Mouse (Mus musculus) kidney, embryonic 14.5 days (tissue): ENCODE data around the gene Has3. TPM values are rescaled to one million over a fixed set of nuclear protein-coding genes. Genes with fewer than 3 reads are reported as not detected.

ENCODE experiments used
- ATAC-seq: fragments of 200-750 bp; cut with Nextera tagmentation; 2 replicates; pipeline ENCODE4 v1.8.0; 2017; ENCODE audit warnings: moderate number of reproducible peaks, mild to moderate bottlenecking, moderate TSS enrichment, moderate library complexity; ENCODE audit not compliant: low FRiP score, low TSS enrichment
- H3K27ac ChIP-seq: fragments of 300-500 bp; sonication (generic); 2 replicates; pipeline ENCODE4 v1.5.1; 2014; ENCODE audit warnings: low read depth, mild to moderate bottlenecking, low read length, moderate library complexity, mixed read lengths
- H3K27me3 ChIP-seq: fragments of 300-500 bp; sonication (generic); 2 replicates; pipeline ENCODE4 v1.6.1; 2014; ENCODE audit warnings: mild to moderate bottlenecking, low read length; ENCODE audit not compliant: control insufficient read depth, insufficient read depth
- H3K36me3 ChIP-seq: fragments of 300-500 bp; sonication (generic); 2 replicates; pipeline ENCODE4 v1.6.1; 2014; ENCODE audit warnings: low read length, mixed read lengths; ENCODE audit not compliant: control insufficient read depth, insufficient read depth
- H3K4me1 ChIP-seq: fragments of 300-500 bp; sonication (generic); 2 replicates; pipeline ENCODE4 v1.6.1; 2014; ENCODE audit warnings: low read length, mixed read lengths; ENCODE audit not compliant: control insufficient read depth, insufficient read depth
- H3K4me2 ChIP-seq: fragments of 300-500 bp; sonication (generic); replicated peaks from 2 replicates; pipeline ENCODE4 v1.6.1; 2014; ENCODE audit warnings: low read depth, mild to moderate bottlenecking, low read length
- H3K4me3 ChIP-seq: fragments of 300-500 bp; sonication (generic); 2 replicates; pipeline ENCODE4 v1.5.1; 2014; ENCODE audit warnings: mild to moderate bottlenecking, low read length
- H3K9ac ChIP-seq: fragments of 300-500 bp; sonication (generic); 2 replicates; pipeline ENCODE4 v1.6.1; 2014; ENCODE audit warnings: low read depth, mild to moderate bottlenecking, low read length, moderate library complexity
- H3K9me3 ChIP-seq: fragments of 300-500 bp; sonication (generic); 2 replicates; pipeline ENCODE4 v1.6.1; 2016; ENCODE audit warnings: low read length; ENCODE audit not compliant: control insufficient read depth
- WGBS: fragments of 180-500 bp; shearing (Covaris S2); extraction: QIAGEN DNeasy Blood & Tissue Kit; methylation state at CpG from one replicate; pipeline ENCODE4 v1.1.7; 2014; 5-methylcytosine and 5-hydroxymethylcytosine counted together
- polyA plus RNA-seq: library from polyadenylated mRNA; unstranded; fragments of >200 nt; fragmentation: Nextera tagmentation; extraction: Ambion mirVana; gene quantifications from 2 replicates; pipeline ENCODE4 v1.2.1, GENCODE M21; 2014

Has3 gene
- polyA plus RNA-seq, 1 experiment from 2014 or later, result 1.3 TPM

- peak; percentile 95 for ATAC-seq
Observed at GRCm38 (mm10) chr8:106893481-106894156, 23.6 kb downstream of the Has3 start, which contains the start of gene Utp4. Utp4 (plus strand) TSS chr8:106893636.

DNA sequence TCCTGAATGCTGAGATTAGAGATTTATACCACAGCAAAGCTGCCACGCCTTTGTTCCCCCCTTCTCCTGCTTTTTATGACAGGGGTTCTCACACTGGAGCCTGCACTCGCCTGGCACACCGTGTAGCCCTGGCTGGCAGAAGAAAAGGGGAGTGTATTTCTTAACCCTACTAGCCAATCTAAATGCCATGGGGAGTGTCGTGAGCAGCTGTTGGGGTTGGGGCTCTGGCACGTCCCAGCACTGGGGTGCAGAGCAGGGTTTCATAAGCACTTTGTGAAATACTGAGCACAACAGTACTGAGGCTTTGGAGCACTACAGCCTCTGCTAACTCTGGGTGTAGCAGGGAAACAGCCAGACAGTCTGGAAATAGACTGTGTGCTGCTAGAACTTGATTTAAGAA is 29.4 kb downstream of the Has3 start:
- WGBS, result 82% methylated on average over 5 of the region's 5 CpGs
- Histone ChIP-seq H3K4me3 (no peak overlapping the region), H3K27ac (no peak overlapping the region), H3K9me3 (no peaks in the 10 kb centered on the region), H3K36me3 (peaks cover 83% of the 10 kb centered on the region), H3K9ac (no peak overlapping the region), H3K4me1 (peaks cover 4% of the 10 kb centered on the region; the same call in 1 of the 2 replicates), H3K4me2 (no peak overlapping the region), H3K27me3 (no peaks in the 10 kb centered on the region)
- no peak for ATAC-seq

More at GRCm38 (mm10) chr8:106893481-106894156, 23.6 kb downstream of the Has3 start, which contains the start of gene Utp4:
- no peaks in the 10 kb centered on the region for H3K9me3 ChIP-seq
- H3K27me3 ChIP-seq, result no peaks in the 10 kb centered on the region
- H3K4me3 ChIP-seq, result peak within 1 kb of the TSS; percentile 91
- WGBS, result under 1% methylated on average over 39 of the region's 63 CpGs
- peaks cover 20% of the 10 kb centered on the region for H3K4me1 ChIP-seq
- peak within 1 kb of the TSS; percentile 99 for H3K9ac ChIP-seq
- peak within 1 kb of the TSS; percentile 98 for H3K27ac ChIP-seq
- H3K36me3 ChIP-seq, result peaks cover 30% of the 10 kb centered on the region
- H3K4me2 ChIP-seq, result peak within 1 kb of the TSS; percentile 60

DNA sequence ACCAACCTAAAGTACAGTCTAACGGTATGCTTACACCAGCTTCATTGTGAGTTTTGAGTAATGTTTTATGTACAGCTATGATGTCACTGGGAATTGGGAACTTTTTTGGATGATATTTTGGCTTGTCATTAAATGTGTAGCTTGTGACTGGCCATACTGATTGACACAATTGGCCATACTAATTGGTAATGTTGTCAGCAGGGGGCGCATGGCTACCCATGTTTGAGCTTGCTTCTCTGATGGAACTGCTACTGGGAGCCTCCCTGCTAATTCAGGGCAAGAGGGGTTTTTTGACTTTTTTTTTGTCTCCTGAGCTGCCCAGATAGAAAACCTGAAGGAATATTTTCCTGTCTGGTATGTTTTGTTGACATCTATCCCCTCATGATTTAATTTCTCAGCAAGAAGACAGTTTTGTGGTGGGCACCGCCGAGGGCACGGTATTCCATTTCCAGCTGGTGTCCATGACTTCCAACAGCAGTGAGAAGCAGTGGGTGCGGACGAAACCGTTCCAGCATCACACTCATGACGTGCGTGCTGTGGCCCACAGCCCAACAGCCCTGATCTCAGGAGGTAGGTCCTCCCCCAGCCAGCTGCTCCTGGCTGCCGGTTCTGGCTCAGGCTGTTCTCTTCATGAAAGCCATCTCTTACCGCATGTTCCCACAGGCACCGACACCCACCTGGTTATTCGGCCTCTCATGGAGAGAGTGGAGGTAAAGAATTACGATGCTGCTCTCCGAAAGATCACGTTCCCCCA is 35.9 kb downstream of the Has3 start:
- H3K27ac ChIP-seq, result no peak overlapping the region
- WGBS, result 93% methylated on average over 17 of the region's 17 CpGs
- no peak overlapping the region for H3K4me3 ChIP-seq
- ATAC-seq, result no peak
- H3K27me3 ChIP-seq, result no peaks in the 10 kb centered on the region
- no peak overlapping the region for H3K9ac ChIP-seq
- H3K36me3 ChIP-seq, result peaks cover 81% of the 10 kb centered on the region
- H3K4me2 ChIP-seq, result no peak overlapping the region
- H3K9me3 ChIP-seq, result no peaks in the 10 kb centered on the region
- no peaks in the 10 kb centered on the region for H3K4me1 ChIP-seq

DNA sequence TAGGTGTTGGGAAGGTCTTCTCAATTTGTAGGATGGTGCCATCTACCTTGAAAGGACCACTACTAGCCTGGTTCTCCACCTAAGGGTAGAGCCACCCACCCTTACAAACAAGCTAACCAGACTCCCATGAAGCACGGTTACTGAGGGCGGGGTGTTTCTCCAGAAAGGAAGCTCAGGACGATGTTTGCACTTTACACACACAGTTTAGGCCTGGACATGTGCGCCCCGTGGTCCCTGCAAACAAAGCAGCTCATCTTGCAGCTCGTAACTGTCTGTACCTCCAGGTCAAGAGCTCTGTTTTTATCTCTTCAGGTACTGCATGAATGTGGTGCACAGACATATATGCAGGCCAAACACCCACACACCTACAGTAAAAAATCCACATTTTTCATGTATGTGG is 36.6 kb downstream of the Has3 start:
- H3K4me2 ChIP-seq, result no peak overlapping the region
- H3K4me3 ChIP-seq, result no peak overlapping the region
- H3K9me3 ChIP-seq, result no peaks in the 10 kb centered on the region
- H3K27ac ChIP-seq, result no peak overlapping the region
- WGBS, result 91% methylated on average over 6 of the region's 6 CpGs
- H3K9ac ChIP-seq, result no peak overlapping the region
- peaks cover 80% of the 10 kb centered on the region for H3K36me3 ChIP-seq
- ATAC-seq, result no peak
- no peaks in the 10 kb centered on the region for H3K27me3 ChIP-seq
- no peaks in the 10 kb centered on the region for H3K4me1 ChIP-seq

DNA sequence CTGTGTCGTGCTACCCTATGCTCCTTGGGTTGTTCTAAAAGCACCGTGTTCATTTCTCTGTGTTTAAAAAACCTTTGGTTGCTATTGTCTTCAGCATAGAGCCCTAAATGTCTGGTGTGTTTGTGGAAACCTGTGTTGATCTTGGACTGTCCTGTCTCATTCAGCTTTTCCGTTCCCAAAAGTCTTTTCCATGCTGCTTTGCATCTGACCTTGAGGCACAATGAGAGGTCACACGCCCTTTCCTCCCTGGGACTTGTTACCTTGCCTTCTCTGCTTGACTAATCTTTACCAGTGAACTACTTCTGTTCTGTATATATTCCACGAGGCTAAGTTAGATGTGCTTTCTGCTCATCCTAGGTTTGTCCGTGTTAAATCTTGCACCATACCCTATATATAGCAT is 37.4 kb downstream of the Has3 start:
- 83% methylated on average over 6 of the region's 6 CpGs for WGBS
- no peak overlapping the region for H3K27ac ChIP-seq
- no peak overlapping the region for H3K4me3 ChIP-seq
- no peaks in the 10 kb centered on the region for H3K27me3 ChIP-seq
- H3K4me2 ChIP-seq, result no peak overlapping the region
- H3K9ac ChIP-seq, result no peak overlapping the region
- peaks cover 80% of the 10 kb centered on the region for H3K36me3 ChIP-seq
- ATAC-seq, result no peak
- no peaks in the 10 kb centered on the region for H3K4me1 ChIP-seq
- no peaks in the 10 kb centered on the region for H3K9me3 ChIP-seq

DNA sequence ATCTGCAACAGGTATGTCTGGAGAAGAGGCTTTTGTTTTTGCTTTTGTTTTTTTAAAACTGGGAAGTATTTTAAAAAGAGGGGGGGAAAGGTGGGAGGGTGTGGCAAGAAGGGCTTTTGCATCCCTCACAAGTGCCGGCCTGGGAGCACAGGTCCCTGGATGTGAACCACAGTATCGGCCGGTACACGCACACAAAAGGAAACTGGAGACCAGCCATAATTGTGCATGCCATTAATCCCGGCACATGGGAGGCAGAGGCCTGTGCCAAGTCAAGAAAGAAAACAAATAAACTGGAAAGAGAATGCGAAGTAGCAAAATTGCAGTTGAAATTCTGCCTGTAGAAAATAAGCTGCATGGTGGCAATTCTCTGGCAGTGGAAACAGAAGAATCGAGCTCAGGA is 38.2 kb downstream of the Has3 start:
- 84% methylated on average over 7 of the region's 7 CpGs for WGBS
- no peak overlapping the region for H3K27ac ChIP-seq
- H3K4me2 ChIP-seq, result no peak overlapping the region
- H3K4me1 ChIP-seq, result no peaks in the 10 kb centered on the region
- no peak overlapping the region for H3K4me3 ChIP-seq
- no peaks in the 10 kb centered on the region for H3K9me3 ChIP-seq
- peaks cover 78% of the 10 kb centered on the region for H3K36me3 ChIP-seq
- no peak overlapping the region for H3K9ac ChIP-seq
- ATAC-seq, result no peak
- no peaks in the 10 kb centered on the region for H3K27me3 ChIP-seq

DNA sequence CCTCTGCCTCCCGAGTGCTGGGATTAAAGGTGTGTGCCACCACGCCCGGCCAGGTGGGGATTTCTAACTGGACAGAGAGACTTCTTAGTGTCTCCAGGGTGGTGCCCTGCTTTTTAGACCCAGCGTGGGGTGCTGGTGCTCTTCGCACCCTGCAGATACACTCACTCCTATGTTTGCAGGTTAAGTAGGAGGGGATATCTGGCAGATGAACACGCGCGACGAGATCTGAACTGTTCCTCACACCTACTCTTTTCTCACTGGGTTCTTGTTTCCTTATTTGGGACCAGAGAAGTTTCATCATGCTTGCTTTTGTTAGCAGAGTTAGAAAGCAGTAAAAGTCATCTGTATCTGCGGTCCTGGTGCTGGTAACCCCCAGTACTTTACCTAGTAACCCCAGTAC is 43.6 kb downstream of the Has3 start:
- Histone ChIP-seq H3K4me3 (no peak overlapping the region), H3K9ac (no peak overlapping the region), H3K27me3 (no peaks in the 10 kb centered on the region), H3K27ac (no peak overlapping the region), H3K36me3 (peaks cover 76% of the 10 kb centered on the region), H3K9me3 (no peaks in the 10 kb centered on the region), H3K4me2 (no peak overlapping the region), H3K4me1 (no peaks in the 10 kb centered on the region)
- WGBS, result 98% methylated on average over 10 of the region's 10 CpGs
- no peak for ATAC-seq

- 92% methylated on average over 8 of the region's 8 CpGs for WGBS
Observed at GRCm38 (mm10) chr8:106919721-106920394, 49.8 kb downstream of the Has3 start.

GRCm38 (mm10) chr8:106920395-106920741 is 50.3 kb downstream of the Has3 start:
- H3K4me3 ChIP-seq, result no peak overlapping the region
- H3K27ac ChIP-seq, result no peak overlapping the region
- no peaks in the 10 kb centered on the region for H3K27me3 ChIP-seq
- no peaks in the 10 kb centered on the region for H3K4me1 ChIP-seq
- no peak overlapping the region for H3K4me2 ChIP-seq
- H3K9ac ChIP-seq, result no peak overlapping the region
- ATAC-seq, result no peak
- H3K36me3 ChIP-seq, result peaks cover 72% of the 10 kb centered on the region
- no peaks in the 10 kb centered on the region for H3K9me3 ChIP-seq
- WGBS, result 96% methylated on average over 5 of the region's 5 CpGs

More at GRCm38 (mm10) chr8:106919721-106920394, 49.8 kb downstream of the Has3 start:
- no peak overlapping the region for H3K27ac ChIP-seq
- H3K4me2 ChIP-seq, result no peak overlapping the region
- H3K9ac ChIP-seq, result no peak overlapping the region
- peaks cover 77% of the 10 kb centered on the region for H3K36me3 ChIP-seq
- H3K4me1 ChIP-seq, result no peaks in the 10 kb centered on the region
- no peak for ATAC-seq
- H3K4me3 ChIP-seq, result no peak overlapping the region
- H3K27me3 ChIP-seq, result no peaks in the 10 kb centered on the region
- H3K9me3 ChIP-seq, result no peaks in the 10 kb centered on the region
